Mouse (Mus musculus) testis, adult 2 months (tissue): ENCODE measurements around the gene Ints7. TPM values are rescaled to one million over a fixed set of nuclear protein-coding genes. Genes with fewer than 3 reads are reported as not detected.

ENCODE experiments used
- H3K27ac ChIP-seq: fragments of 200-500 bp; 2 replicates; pipeline ENCODE4 v1.5.1; 2012; ENCODE audit warnings: low read depth, low read length; ENCODE audit not compliant: control insufficient read depth, insufficient read depth
- H3K27me3 ChIP-seq: fragments of 200-500 bp; 2 replicates; pipeline ENCODE4 v1.6.1; 2012; ENCODE audit warnings: mild to moderate bottlenecking, low read length, moderate library complexity; ENCODE audit not compliant: control insufficient read depth, insufficient read depth
- H3K36me3 ChIP-seq: fragments of 200-500 bp; 2 replicates; pipeline ENCODE4 v1.6.1; 2012; ENCODE audit warnings: mild to moderate bottlenecking, low read length; ENCODE audit not compliant: control insufficient read depth, insufficient read depth
- H3K4me1 ChIP-seq: fragments of 200-500 bp; 2 replicates; pipeline ENCODE4 v1.6.1; 2012; ENCODE audit warnings: low read length; ENCODE audit not compliant: control insufficient read depth, insufficient read depth
- H3K4me3 ChIP-seq: fragments of 200-500 bp; 2 replicates; pipeline ENCODE4 v1.5.1; 2012; ENCODE audit warnings: low read depth, mild to moderate bottlenecking, low read length, moderate library complexity, mixed read lengths; ENCODE audit not compliant: control insufficient read depth
- CTCF ChIP-seq: fragments of 200-500 bp; IDR thresholded peaks from 2 replicates; pipeline ENCODE4 v1.5.1; 2012; ENCODE audit warnings: low read depth, mild to moderate bottlenecking, inconsistent platforms, low read length, moderate library complexity; ENCODE audit not compliant: control insufficient read depth, insufficient read depth, insufficient replicate concordance
- POLR2A ChIP-seq: fragments of 200-500 bp; IDR thresholded peaks from 2 replicates; pipeline ENCODE4 v1.6.1; 2012; ENCODE audit warnings: low read depth, mild to moderate bottlenecking, inconsistent platforms, low read length, moderate library complexity; ENCODE audit not compliant: control insufficient read depth
- polyA plus RNA-seq: library from polyadenylated mRNA; depleted of rRNA; stranded (reverse); fragments of >200 nt; gene quantifications from 2 replicates; pipeline ENCODE4 v1.2.3, GENCODE M21; 2012

Ints7 gene
- polyA plus RNA-seq, 1 experiment: 21.7 TPM

GRCm38 (mm10) chr1:191541014-191541413 lies 34.4 kb upstream of the Ints7 start:
- no peak overlapping the region for H3K4me3 ChIP-seq
- no peak for TF ChIP-seq POLR2A
- TF ChIP-seq CTCF: no peak
- no peaks in the 10 kb centered on the region for H3K27me3 ChIP-seq
- peaks cover 5% of the 10 kb centered on the region; the same call in 1 of the 2 replicates for H3K36me3 ChIP-seq
- no peak overlapping the region for H3K27ac ChIP-seq
- H3K4me1 ChIP-seq: no peaks in the 10 kb centered on the region

GRCm38 (mm10) chr1:191541619-191542018 lies 33.8 kb upstream of the Ints7 start:
- TF ChIP-seq POLR2A: no peak
- TF ChIP-seq CTCF: no peak
- no peak overlapping the region for H3K27ac ChIP-seq
- H3K36me3 ChIP-seq: peaks cover 5% of the 10 kb centered on the region; the same call in 1 of the 2 replicates
- no peaks in the 10 kb centered on the region for H3K4me1 ChIP-seq
- no peaks in the 10 kb centered on the region for H3K27me3 ChIP-seq
- H3K4me3 ChIP-seq: no peak overlapping the region

DNA sequence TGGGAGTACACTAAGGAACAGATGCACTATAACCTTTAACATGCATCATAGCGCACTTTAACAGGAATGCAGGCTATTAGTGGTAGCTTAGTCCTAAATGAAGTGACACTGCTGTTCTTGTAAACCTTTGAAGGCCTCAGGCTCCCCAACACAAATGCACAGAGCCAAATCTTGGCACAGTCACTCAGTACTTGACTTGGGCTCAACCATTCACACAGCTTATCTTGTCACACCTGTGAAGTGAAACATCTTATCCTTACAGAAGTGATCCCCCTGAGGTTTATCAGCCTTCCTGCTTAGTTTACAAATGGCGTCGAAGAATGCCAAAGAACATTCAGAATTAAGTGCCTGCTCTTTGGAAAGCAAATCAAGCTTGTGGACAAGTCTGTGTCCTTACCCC lies 31.7 kb upstream of the Ints7 start:
- Histone ChIP-seq H3K36me3 (peaks cover 6% of the 10 kb centered on the region; the same call in 1 of the 2 replicates), H3K4me3 (no peak overlapping the region), H3K27ac (no peak overlapping the region), H3K4me1 (no peaks in the 10 kb centered on the region), H3K27me3 (no peaks in the 10 kb centered on the region)
- TF ChIP-seq POLR2A (no peak), CTCF (no peak)

- Histone ChIP-seq H3K4me3 (no peak overlapping the region), H3K4me1 (no peaks in the 10 kb centered on the region), H3K36me3 (peaks cover 2% of the 10 kb centered on the region), H3K27ac (no peak overlapping the region), H3K27me3 (no peaks in the 10 kb centered on the region)
- TF ChIP-seq POLR2A (no peak), CTCF (no peak)
These were observed 24.6 kb upstream of the Ints7 start for GRCm38 (mm10) chr1:191550786-191551185.

GRCm38 (mm10) chr1:191557109-191557508 lies 18.3 kb upstream of the Ints7 start:
- Histone ChIP-seq H3K4me3 (no peak overlapping the region), H3K27me3 (no peaks in the 10 kb centered on the region), H3K4me1 (no peaks in the 10 kb centered on the region), H3K36me3 (peaks cover 2% of the 10 kb centered on the region), H3K27ac (no peak overlapping the region)
- TF ChIP-seq CTCF (no peak), POLR2A (no peak)

- peaks cover 4% of the 10 kb centered on the region for H3K36me3 ChIP-seq
- no peaks in the 10 kb centered on the region for H3K4me1 ChIP-seq
- no peaks in the 10 kb centered on the region for H3K27me3 ChIP-seq
- H3K4me3 ChIP-seq: no peak overlapping the region
- H3K27ac ChIP-seq: no peak overlapping the region
- TF ChIP-seq POLR2A (no peak), CTCF (no peak)
These were observed 15.7 kb upstream of the Ints7 start for GRCm38 (mm10) chr1:191559779-191560178.

- Histone ChIP-seq H3K4me3 (no peak overlapping the region), H3K36me3 (peaks cover 2% of the 10 kb centered on the region; the same call in 1 of the 2 replicates), H3K27me3 (no peaks in the 10 kb centered on the region), H3K4me1 (no peaks in the 10 kb centered on the region), H3K27ac (no peak overlapping the region)
- no peak for TF ChIP-seq POLR2A
- TF ChIP-seq CTCF: no peak
These were observed 12.5 kb upstream of the Ints7 start for GRCm38 (mm10) chr1:191562823-191563365.

- H3K4me3 ChIP-seq: no peak overlapping the region
- H3K4me1 ChIP-seq: no peaks in the 10 kb centered on the region
- no peak for TF ChIP-seq CTCF
- TF ChIP-seq POLR2A: no peak
- H3K36me3 ChIP-seq: peaks cover 2% of the 10 kb centered on the region; the same call in 1 of the 2 replicates
- H3K27me3 ChIP-seq: no peaks in the 10 kb centered on the region
- H3K27ac ChIP-seq: no peak overlapping the region
These were observed 7.6 kb upstream of the Ints7 start for GRCm38 (mm10) chr1:191567859-191568258.
